Mouse (Mus musculus): ENCODE measurements at regions not wholly inside any gene's neighbourhood (a gene's known extent, or its start where the extent isn't known, plus 50 kb on each side); places are given as distances from the start of the nearest gene placed in this dataset.

GRCm38 (mm10) chr3:134130412-134130811 is 105.9 kb upstream of the Cxxc4 start:
- TF ChIP-seq CTCF (IDR thresholded peaks at IDR 0.05; ENCODE audit: extremely low read depth, insufficient read depth, insufficient read length, insufficient replicate concordance) (no peak), POLR2A (IDR thresholded peaks at IDR 0.05; ENCODE audit: low read depth, low read length) (no peak)
